Mouse (Mus musculus) liver, postnatal 0 days (tissue): ENCODE results near the gene Nme9.

Source experiments
- CTCF ChIP-seq: sonication (generic); IDR thresholded peaks from 2 replicates; pipeline ENCODE4 v1.5.1; 2016; ENCODE audit warnings: antibody characterized with exemption, low read depth
- EP300 ChIP-seq: IDR thresholded peaks from 2 replicates; pipeline ENCODE4 v1.6.1; 2016; ENCODE audit warnings: antibody characterized with exemption, low read depth, mild to moderate bottlenecking

GRCm38 (mm10) chr9:99421914-99422313, 29.4 kb upstream of the Nme9 start:
- TF ChIP-seq CTCF (0 out of 2 replicates have a peak, but pooled peaks have one; percentile 2), EP300 (no peak)
